Mouse (Mus musculus) brain, adult 10 weeks (tissue): ENCODE measurements around the gene Adat2. TPM values are rescaled to one million over a fixed set of nuclear protein-coding genes. Genes with fewer than 3 reads are reported as not detected.

ENCODE experiments used
- polyA plus RNA-seq: library from polyadenylated mRNA; stranded (reverse); fragments of 350-450 nt; fragmentation: Illumina TruSeq; extraction: RNeasy Lipid Tissue Mini Kit (QIAGEN cat#74804); gene quantifications from one replicate; pipeline ENCODE4 v1.2.3, GENCODE M21; 2015; ENCODE audit warnings: low read depth, low replicate concordance

Adat2 gene
- 6.8 TPM for polyA plus RNA-seq

DNA sequence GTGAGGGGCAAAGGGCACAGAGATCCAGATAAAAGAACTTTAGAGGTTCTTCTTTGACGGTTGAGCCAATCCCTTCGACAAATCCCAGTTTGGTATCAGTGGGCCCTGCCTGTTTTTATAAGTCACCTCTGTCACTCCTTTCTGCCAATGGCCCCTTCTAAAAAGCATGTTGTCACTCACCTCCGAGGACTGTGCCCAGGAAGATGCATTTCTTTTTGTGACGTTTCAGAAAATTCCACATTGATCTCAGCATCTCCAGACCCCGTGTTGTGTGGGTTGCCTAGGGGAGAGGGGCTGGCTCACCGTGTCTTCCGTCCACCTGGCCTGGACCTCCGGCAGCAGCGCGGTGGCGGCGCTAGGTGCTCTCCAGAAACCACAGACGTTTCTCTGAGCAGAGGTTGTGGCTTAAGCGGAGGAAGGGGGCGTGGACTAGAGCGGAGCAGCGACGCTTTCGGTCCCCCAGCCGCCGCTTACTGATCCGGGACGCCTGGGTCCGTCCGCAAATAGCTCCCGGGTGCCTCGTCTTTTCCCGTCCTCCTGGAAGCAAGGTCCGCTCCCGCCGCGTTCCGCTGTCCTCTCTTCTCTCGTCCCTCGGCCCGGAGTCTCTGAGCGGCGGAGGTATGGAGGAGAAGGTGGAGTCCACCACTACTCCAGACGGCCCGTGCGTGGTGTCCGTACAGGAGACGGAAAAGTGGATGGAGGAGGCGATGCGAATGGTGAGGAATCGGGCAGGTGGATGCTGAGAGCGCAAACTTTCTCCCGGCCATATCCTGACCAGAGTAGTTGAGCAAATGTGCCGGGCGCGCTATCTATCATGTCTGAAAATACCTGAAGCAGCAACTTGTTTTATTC is at the start of gene Adat2, which contains the start of gene Pex3:
Gene Adat2 (plus strand): TSS at position 249 of the 852 bp plus-strand sequence.
Gene Pex3 (minus strand): TSS at position 497 of the 852 bp plus-strand sequence.

Other genes with a start within 250 kb of the Adat2 start
- gene Phactr2, start 78.5 kb upstream of the Adat2 start, polyA plus RNA-seq = 12.8 TPM
- 77.0 TPM for gene Fuca2, start 53.4 kb upstream of the Adat2 start, polyA plus RNA-seq
- gene Pex3, start 248 bp downstream of the Adat2 start, polyA plus RNA-seq = 40.5 TPM